Mouse (Mus musculus) heart, adult 2 months (tissue): ENCODE data around the gene Itpkc.

Source experiments
- CTCF ChIP-seq: fragments of 200-600 bp; IDR thresholded peaks from 2 replicates; pipeline ENCODE4 v1.8.1; 2022; ENCODE audit warnings: antibody characterized with exemption, mild to moderate bottlenecking, moderate library complexity
- POLR2A ChIP-seq: fragments of 200-500 bp; IDR thresholded peaks from 2 replicates; pipeline ENCODE4 v1.6.1; 2011; ENCODE audit warnings: mild to moderate bottlenecking, low read depth, low read length, control low read depth; ENCODE audit not compliant: insufficient read depth

GRCm38 (mm10) chr7:27233300-27233699 lies 4.8 kb upstream of the Itpkc start:
- TF ChIP-seq POLR2A (no peak), CTCF (no peak)
